Mouse (Mus musculus) effector memory CD4-positive, alpha-beta T cell, adult 5 months (primary cell): ENCODE results near the gene Mpo. TPM values are rescaled to one million over a fixed set of nuclear protein-coding genes. Genes with fewer than 3 reads are reported as not detected.

Source experiments
- polyA plus RNA-seq: library from polyadenylated mRNA; unstranded; fragments of 100-300 nt; shearing (Covaris generic); gene quantifications from one replicate; pipeline ENCODE4 v1.2.1, GENCODE M21; 2017

Gene Mpo
- polyA plus RNA-seq: not detected

DNA sequence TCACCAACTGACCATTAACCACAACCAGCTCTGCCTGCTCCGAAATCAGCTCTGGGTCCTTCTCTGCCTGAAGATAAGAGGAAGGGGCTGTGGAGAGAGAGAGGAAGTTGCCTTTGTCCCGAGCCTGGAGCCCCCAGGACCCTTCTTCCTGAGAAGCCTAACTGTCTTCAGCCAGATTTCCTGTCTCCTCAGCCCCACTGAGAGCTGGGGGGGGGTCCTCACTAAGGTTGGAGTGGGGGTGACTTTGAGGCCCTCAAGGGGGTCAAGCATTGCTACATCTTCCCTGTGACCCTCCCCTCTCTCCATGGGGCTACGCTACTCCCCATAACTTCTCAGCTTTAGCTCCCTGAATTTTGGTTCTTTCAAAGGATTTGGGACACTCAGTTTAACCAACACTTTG is at the start of gene Mpo:
TSS of gene Mpo (plus strand) at position 122 of the 400 bp plus-strand sequence.

DNA sequence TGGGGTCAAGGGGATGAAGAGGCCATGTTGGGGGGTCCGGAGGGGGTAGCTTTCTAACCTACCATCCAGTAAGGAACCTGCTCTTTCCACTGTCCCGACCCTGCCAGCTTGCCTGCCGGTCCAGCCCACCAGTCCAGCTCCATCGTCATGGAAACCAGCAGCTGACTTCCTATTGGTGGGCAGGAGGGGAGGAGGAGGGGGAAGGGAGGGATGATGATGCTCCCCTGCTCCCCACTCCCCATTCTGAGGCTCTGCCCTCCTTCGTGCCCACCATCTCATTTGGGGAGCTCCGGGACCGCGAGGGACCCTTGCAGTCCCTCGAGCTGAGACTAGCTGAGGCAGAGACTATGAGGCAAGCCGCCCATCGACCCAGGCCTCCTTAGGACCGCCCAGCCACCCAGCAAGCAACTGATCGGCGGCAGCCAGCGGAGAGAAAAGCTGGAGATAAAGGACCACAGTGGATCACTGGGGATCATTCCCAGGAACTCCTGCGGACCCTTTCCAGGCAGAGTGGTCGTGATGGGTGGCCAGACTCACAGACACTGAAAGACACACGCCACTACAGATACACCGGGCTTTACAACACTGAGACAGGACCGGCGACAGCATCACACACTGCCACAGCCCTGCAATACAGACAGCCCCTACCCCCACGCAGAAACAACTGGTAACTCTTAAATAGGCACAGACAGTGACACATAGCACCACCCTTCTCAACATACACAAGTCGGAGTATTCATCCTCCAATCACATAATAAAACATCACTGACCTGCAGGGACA is 32.9 kb upstream of the Mpo start, which contains the start of gene Tspoap1:
TSS of gene Tspoap1 (plus strand) at position 241 of the 781 bp plus-strand sequence.

DNA sequence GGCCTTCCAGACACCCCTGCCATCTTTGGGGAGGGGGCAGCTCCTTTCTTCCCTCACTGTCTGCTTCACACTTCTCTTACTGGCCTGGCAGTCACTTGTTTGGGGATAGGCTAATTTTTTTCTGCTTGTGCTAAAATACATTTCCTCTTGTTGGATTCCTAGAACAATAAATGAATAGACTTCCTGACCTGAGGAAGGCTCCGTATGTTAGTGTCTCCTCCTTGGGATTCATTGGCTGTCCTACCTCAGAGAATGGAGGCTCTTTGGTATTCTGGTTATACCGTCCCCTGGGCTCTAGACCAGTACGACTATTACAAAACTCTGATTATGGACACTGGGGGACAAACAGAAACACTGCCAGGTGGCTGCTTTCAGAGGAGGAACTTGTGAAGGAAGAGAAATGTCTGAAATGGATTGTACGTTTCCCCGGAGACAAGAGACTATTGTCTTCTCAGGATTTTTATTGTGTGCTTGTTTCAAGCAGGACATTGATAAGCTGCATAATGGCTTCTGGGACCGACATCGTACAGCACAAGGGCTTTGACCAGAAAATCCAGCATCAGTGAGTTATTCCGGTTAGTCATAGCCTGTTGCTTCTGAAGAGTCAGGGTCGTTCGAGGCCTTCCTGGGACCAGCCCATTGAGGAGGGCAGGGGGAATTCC is 35.0 kb downstream of the Mpo start, which contains the start of gene Lpo:
TSS of gene Lpo (minus strand) at position 51 of the 662 bp plus-strand sequence.

DNA sequence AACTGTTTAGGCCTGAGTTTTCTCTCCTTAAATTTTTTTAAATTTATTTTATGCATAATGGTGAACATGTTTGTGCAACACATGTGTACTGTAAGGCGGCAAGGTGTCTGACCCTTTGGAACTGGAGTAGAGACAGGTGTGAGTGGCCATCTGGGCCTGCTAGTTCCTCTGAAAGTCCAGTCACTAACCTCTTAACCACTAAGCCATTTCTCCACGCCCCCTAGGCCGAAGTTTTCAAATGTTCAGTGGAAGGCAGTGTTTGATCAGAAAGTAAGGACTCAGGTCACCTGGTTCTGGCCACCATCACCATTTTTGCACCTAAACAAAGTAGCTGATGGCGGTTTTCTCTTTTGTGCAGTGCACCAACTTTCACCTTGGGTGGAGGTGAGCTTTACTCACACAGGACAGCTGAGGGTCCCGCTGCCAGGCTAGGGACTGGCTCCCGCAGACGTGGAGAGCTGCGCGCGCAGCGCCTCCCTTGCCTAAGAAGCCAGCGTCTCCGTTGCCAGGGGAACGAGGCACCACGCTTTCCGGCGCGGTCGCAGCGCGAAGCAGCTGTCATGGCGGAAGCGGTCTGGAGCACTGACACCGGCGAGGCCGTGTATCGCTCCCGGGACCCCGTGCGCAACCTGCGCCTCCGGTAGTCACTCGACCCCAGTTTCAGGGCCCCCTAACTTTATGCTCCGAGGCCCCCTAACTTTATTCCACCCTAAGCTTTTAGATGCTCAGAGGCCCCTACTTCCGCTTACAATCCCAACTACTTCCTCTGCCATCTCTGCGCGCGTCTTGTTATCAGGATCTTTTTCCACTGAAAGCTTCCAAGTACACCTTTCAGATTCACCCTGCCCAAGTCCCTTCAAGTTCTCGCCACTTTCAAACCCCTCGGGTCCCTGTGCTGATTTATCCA is 59.6 kb downstream of the Mpo start, which contains the start of gene Mks1:
TSS of gene Mks1 (plus strand) at position 526 of the 907 bp plus-strand sequence.

Other genes with a start within 250 kb of the Mpo start
- gene Gm11492, start 226.9 kb upstream of the Mpo start, polyA plus RNA-seq: not detected
- gene Sept4, start 224.7 kb upstream of the Mpo start, polyA plus RNA-seq: 2.2 TPM
- gene Mtmr4, start 201.4 kb upstream of the Mpo start, polyA plus RNA-seq: 16.5 TPM
- gene Hsf5, start 176.4 kb upstream of the Mpo start, polyA plus RNA-seq: not detected
- gene Rnf43, start 130.9 kb upstream of the Mpo start, polyA plus RNA-seq: 8.0 TPM
- gene Supt4a, start 56.0 kb upstream of the Mpo start, polyA plus RNA-seq: 418 TPM
- 2.2 TPM for gene Tspoap1, start 33.0 kb upstream of the Mpo start, polyA plus RNA-seq
- gene Lpo, start 34.7 kb downstream of the Mpo start, polyA plus RNA-seq: not detected
- 15.5 TPM for gene Mks1, start 59.6 kb downstream of the Mpo start, polyA plus RNA-seq
- not detected for gene Epx, start 82.0 kb downstream of the Mpo start, polyA plus RNA-seq
- not detected for gene Olfr462, start 98.7 kb downstream of the Mpo start, polyA plus RNA-seq
- gene Olfr463, start 103.8 kb downstream of the Mpo start, polyA plus RNA-seq: not detected
- not detected for gene Olfr464, start 127.4 kb downstream of the Mpo start, polyA plus RNA-seq
- 19.6 TPM for gene Dynll2, start 194.0 kb downstream of the Mpo start, polyA plus RNA-seq